Mouse (Mus musculus) MEL (cell line): ENCODE results near the gene Mmp21.

Experiments used
- CTCF ChIP-seq, 3 experiments: IDR thresholded peaks in 2 of 3; conservative IDR thresholded peaks in 1 of 3; 2 replicates each; pipeline ENCODE4 v1.5.1; 2011 to 2012; ENCODE audit warnings: low read length in 3 of 3, low read depth in 2 of 3, mild to moderate bottlenecking in 2 of 3, improper control_type of control experiment in 1 of 3, inconsistent platforms in 1 of 3, mixed read lengths in 1 of 3, moderate library complexity in 1 of 3; ENCODE audit not compliant: control insufficient read depth in 1 of 3, insufficient read depth in 1 of 3, poor library complexity in 1 of 3, severe bottlenecking in 1 of 3
- GATA1 ChIP-seq: IDR thresholded peaks from 2 replicates; pipeline ENCODE4 v1.6.1; 2011; ENCODE audit warnings: low read depth, low read length, improper control_type of control experiment
- POLR2A ChIP-seq, 2 experiments: IDR thresholded peaks; 2 replicates each; pipeline ENCODE4 v1.6.1; 2011 to 2012; ENCODE audit warnings: low read length in 2 of 2, mild to moderate bottlenecking in 2 of 2, control low read depth in 1 of 2, improper control_type of control experiment in 1 of 2, low read depth in 1 of 2, moderate library complexity in 1 of 2; ENCODE audit not compliant: control insufficient read depth in 1 of 2, insufficient read depth in 1 of 2, poor library complexity in 1 of 2
- RAD21 ChIP-seq: IDR thresholded peaks from 2 replicates; pipeline ENCODE4 v1.6.1; 2011; ENCODE audit warnings: mild to moderate bottlenecking, low read depth, low read length, improper control_type of control experiment
- TCF12 ChIP-seq: IDR thresholded peaks from 2 replicates; pipeline ENCODE4 v1.6.1; 2014; ENCODE audit warnings: low read depth, mild to moderate bottlenecking, inconsistent platforms, low read length, improper control_type of control experiment, moderate library complexity
- ZNF384 ChIP-seq: IDR thresholded peaks from 2 replicates; pipeline ENCODE4 v1.6.1; 2012; ENCODE audit warnings: low read depth, mild to moderate bottlenecking, inconsistent platforms, low read length, improper control_type of control experiment

DNA sequence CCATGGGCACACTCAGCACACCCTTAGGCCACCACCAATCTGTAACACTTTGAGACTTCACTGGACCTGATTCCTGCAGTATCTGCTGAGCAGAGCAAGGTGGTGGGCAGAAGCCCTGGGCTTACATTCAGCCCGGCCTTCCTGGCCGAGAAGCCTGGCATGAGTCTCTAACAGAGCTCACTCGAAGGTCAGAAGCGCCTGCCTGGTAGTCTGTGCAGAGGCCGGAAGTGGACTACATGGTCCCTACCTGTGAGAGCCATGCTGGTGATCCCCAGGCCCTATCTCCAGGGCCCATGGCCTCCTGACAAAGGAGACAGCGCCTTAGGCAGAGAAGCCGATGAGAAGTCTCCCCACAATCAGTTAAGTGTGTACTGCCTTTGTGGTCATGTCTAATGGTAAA lies 21.5 kb upstream of the Mmp21 start:
- TF ChIP-seq CTCF (IDR thresholded peaks at IDR 0.05 in 2 of 3, conservative IDR thresholded peaks at IDR 0.05 in 1 of 3; ENCODE audit: control insufficient read depth in 1 of 3, insufficient read depth in 1 of 3, low read depth in 2 of 3, low read length in 3 of 3, poor library complexity in 1 of 3, severe bottlenecking in 1 of 3) (no peak), GATA1 (no peak), POLR2A (IDR thresholded peaks at IDR 0.05; ENCODE audit: control insufficient read depth in 1 of 2, insufficient read depth in 1 of 2, low read depth in 1 of 2, low read length in 2 of 2, poor library complexity in 1 of 2) (no peak), TCF12 (no peak), RAD21 (no peak), ZNF384 (no peak)
